Mouse (Mus musculus) MEL (cell line): ENCODE measurements around the gene Exph5. TPM values are rescaled to one million over a fixed set of nuclear protein-coding genes. Genes with fewer than 3 reads are reported as not detected.

ENCODE experiments used
- DNase-seq: peaks from one replicate; pipeline ENCODE4 v3.0.0; 2011; ENCODE audit warnings: low read depth, low spot score
- H3K27ac ChIP-seq: 2 replicates; pipeline ENCODE4 v1.5.1; 2012; ENCODE audit warnings: low read depth, mild to moderate bottlenecking, control low read depth, low read length, moderate library complexity; ENCODE audit not compliant: control insufficient read depth
- H3K27me3 ChIP-seq, 2 experiments: fragments of 150-350 bp in 1 of 2; sonication (generic) in 1 of 2; 2 replicates each; pipeline ENCODE4 v1.6.1; 2012; ENCODE audit warnings: low read length in 2 of 2, mild to moderate bottlenecking in 2 of 2, improper control_type of control experiment in 1 of 2, moderate library complexity in 1 of 2; ENCODE audit not compliant: insufficient read depth in 2 of 2, control insufficient read depth in 1 of 2
- H3K36me3 ChIP-seq, 2 experiments: 2 replicates each; pipeline ENCODE4 v1.6.1; 2012 to 2014; ENCODE audit warnings: low read length in 2 of 2, improper control_type of control experiment in 1 of 2, inconsistent platforms in 1 of 2, mild to moderate bottlenecking in 1 of 2; ENCODE audit not compliant: insufficient read depth in 2 of 2, control insufficient read depth in 1 of 2
- H3K4me1 ChIP-seq, 2 experiments: fragments of 150-350 bp in 1 of 2; sonication (generic) in 1 of 2; 2 replicates each; pipeline ENCODE4 v1.6.1; 2012; ENCODE audit warnings: low read length in 2 of 2, improper control_type of control experiment in 1 of 2, mild to moderate bottlenecking in 1 of 2; ENCODE audit not compliant: insufficient read depth in 2 of 2, control insufficient read depth in 1 of 2
- H3K4me3 ChIP-seq, 2 experiments: fragments of 150-350 bp in 1 of 2; sonication (generic) in 1 of 2; 2 replicates each; pipeline ENCODE4 v1.5.1; 2012; ENCODE audit warnings: low read depth in 2 of 2, low read length in 2 of 2, mild to moderate bottlenecking in 2 of 2, moderate library complexity in 2 of 2, control low read depth in 1 of 2, improper control_type of control experiment in 1 of 2; ENCODE audit not compliant: control insufficient read depth in 1 of 2, insufficient read depth in 1 of 2
- H3K79me2 ChIP-seq: 2 replicates; pipeline ENCODE4 v1.6.1; 2012; ENCODE audit warnings: mild to moderate bottlenecking, low read length, moderate library complexity; ENCODE audit not compliant: control insufficient read depth, poor library complexity, insufficient read depth
- H3K9ac ChIP-seq: 2 replicates; pipeline ENCODE4 v1.6.1; 2012; ENCODE audit warnings: low read depth, mild to moderate bottlenecking, control low read depth, low read length, moderate library complexity; ENCODE audit not compliant: control insufficient read depth, poor library complexity, severe bottlenecking
- H3K9me3 ChIP-seq: fragments of 150-350 bp; sonication (generic); replicated peaks from 2 replicates; pipeline ENCODE4 v1.6.1; 2012; ENCODE audit warnings: mild to moderate bottlenecking, low read length, improper control_type of control experiment, moderate library complexity; ENCODE audit not compliant: insufficient read depth
- CHD1 ChIP-seq: IDR thresholded peaks from 2 replicates; pipeline ENCODE4 v1.6.1; 2012; ENCODE audit warnings: low read depth, mild to moderate bottlenecking, inconsistent platforms, low read length, improper control_type of control experiment
- CHD2 ChIP-seq: IDR thresholded peaks from 2 replicates; pipeline ENCODE4 v1.6.1; 2011; ENCODE audit warnings: low read length, improper control_type of control experiment
- E2F4 ChIP-seq: IDR thresholded peaks from 2 replicates; pipeline ENCODE4 v1.6.1; 2011; ENCODE audit warnings: low read depth, low read length, improper control_type of control experiment, borderline replicate concordance
- EP300 ChIP-seq, 2 experiments: IDR thresholded peaks; 2 replicates each; pipeline ENCODE4 v1.6.1; 2011; ENCODE audit warnings: improper control_type of control experiment in 2 of 2, low read length in 2 of 2, low read depth in 1 of 2, mild to moderate bottlenecking in 1 of 2
- ETS1 ChIP-seq: IDR thresholded peaks from 2 replicates; pipeline ENCODE4 v1.6.1; 2012; ENCODE audit warnings: low read depth, mild to moderate bottlenecking, inconsistent platforms, low read length, improper control_type of control experiment, moderate library complexity
- JUND ChIP-seq: IDR thresholded peaks from 2 replicates; pipeline ENCODE4 v1.6.1; 2011; ENCODE audit warnings: low read depth, mild to moderate bottlenecking, improper control_type of control experiment, low read length
- KAT2A ChIP-seq: conservative IDR thresholded peaks from 2 replicates; pipeline ENCODE4 v1.6.1; 2012; ENCODE audit warnings: low read depth, low read length, improper control_type of control experiment, inconsistent platforms
- MAFK ChIP-seq: IDR thresholded peaks from 2 replicates; pipeline ENCODE4 v1.6.1; 2011; ENCODE audit warnings: low read depth, mild to moderate bottlenecking, low read length, improper control_type of control experiment, borderline replicate concordance
- MAZ ChIP-seq: IDR thresholded peaks from 2 replicates; pipeline ENCODE4 v1.6.1; 2012; ENCODE audit warnings: low read depth, mild to moderate bottlenecking, inconsistent platforms, low read length, improper control_type of control experiment
- MYB ChIP-seq: IDR thresholded peaks from 2 replicates; pipeline ENCODE4 v1.6.1; 2011; ENCODE audit warnings: mild to moderate bottlenecking, low read depth, low read length, improper control_type of control experiment
- MYC ChIP-seq: IDR thresholded peaks from 2 replicates; pipeline ENCODE4 v1.6.1; 2011; ENCODE audit warnings: low read depth, mild to moderate bottlenecking, low read length, improper control_type of control experiment, moderate library complexity
- NRF1 ChIP-seq: IDR thresholded peaks from 2 replicates; pipeline ENCODE4 v1.6.1; 2014; ENCODE audit warnings: low read depth, mild to moderate bottlenecking, inconsistent platforms, low read length, improper control_type of control experiment, moderate library complexity; ENCODE audit not compliant: poor library complexity, insufficient read depth, severe bottlenecking
- POLR2A ChIP-seq, 2 experiments: IDR thresholded peaks; 2 replicates each; pipeline ENCODE4 v1.6.1; 2011 to 2012; ENCODE audit warnings: low read length in 2 of 2, mild to moderate bottlenecking in 2 of 2, control low read depth in 1 of 2, improper control_type of control experiment in 1 of 2, low read depth in 1 of 2, moderate library complexity in 1 of 2; ENCODE audit not compliant: control insufficient read depth in 1 of 2, insufficient read depth in 1 of 2, poor library complexity in 1 of 2
- POLR2AphosphoS2 ChIP-seq: IDR thresholded peaks from 2 replicates; pipeline ENCODE4 v1.6.1; 2011; ENCODE audit warnings: low read length, improper control_type of control experiment
- RAD21 ChIP-seq: IDR thresholded peaks from 2 replicates; pipeline ENCODE4 v1.6.1; 2011; ENCODE audit warnings: mild to moderate bottlenecking, low read depth, low read length, improper control_type of control experiment
- TBP ChIP-seq: IDR thresholded peaks from 2 replicates; pipeline ENCODE4 v1.8.0; 2011; ENCODE audit warnings: low read depth, low read length, improper control_type of control experiment
- USF1 ChIP-seq: IDR thresholded peaks from 2 replicates; pipeline ENCODE4 v1.6.1; 2014; ENCODE audit warnings: low read depth, mild to moderate bottlenecking, inconsistent platforms, low read length, improper control_type of control experiment, moderate library complexity
- USF2 ChIP-seq, 2 experiments: IDR thresholded peaks; 2 replicates each; pipeline ENCODE4 v1.6.1; 2011 to 2012; ENCODE audit warnings: improper control_type of control experiment in 2 of 2, low read length in 2 of 2, borderline replicate concordance in 1 of 2, inconsistent platforms in 1 of 2, low read depth in 1 of 2, mild to moderate bottlenecking in 1 of 2; ENCODE audit not compliant: insufficient read depth in 1 of 2
- ZKSCAN1 ChIP-seq: IDR thresholded peaks from 2 replicates; pipeline ENCODE4 v1.6.1; 2012; ENCODE audit warnings: low read depth, mild to moderate bottlenecking, inconsistent platforms, low read length, improper control_type of control experiment, moderate library complexity
- polyA plus RNA-seq, 2 experiments: library from polyadenylated mRNA; stranded (reverse) in 1 of 2; unstranded in 1 of 2; fragments of >175 nt in 1 of 2; fragments of >200 nt in 1 of 2; gene quantifications; 2 replicates each; pipeline versions ENCODE4 v1.2.1 to v1.2.4; 2012; ENCODE audit warnings: low replicate concordance in 2 of 2, low read depth in 1 of 2; ENCODE audit not compliant: insufficient read length in 2 of 2, insufficient read depth in 1 of 2, missing spikeins in 1 of 2
- total RNA-seq: library from RNA; depleted of rRNA; stranded (reverse); fragments of 300-350 nt; gene quantifications from 2 replicates; pipeline ENCODE4 v1.2.3, GENCODE M21; 2012

The Exph5 gene
- total and polyA plus RNA-seq, 3 experiments = not detected

GRCm38 (mm10) chr9:53272714-53273113 lies 28.8 kb upstream of the Exph5 start:
- Histone ChIP-seq H3K36me3 (no peaks in the 10 kb centered on the region), H3K4me3 (no peak overlapping the region), H3K27ac (no peak overlapping the region), H3K9me3 (no peaks in the 10 kb centered on the region), H3K4me1 (no peaks in the 10 kb centered on the region), H3K9ac (no peak overlapping the region), H3K27me3 (peaks cover 2% of the 10 kb centered on the region in 2 experiments; a peak in 2 of 4 replicates), H3K79me2 (no peaks in the 10 kb centered on the region)
- TF ChIP-seq EP300 (IDR thresholded peaks at IDR 0.05; ENCODE audit: low read depth in 1 of 2, low read length in 2 of 2) (no peak), MYB (no peak), ZKSCAN1 (no peak), CHD1 (no peak), E2F4 (no peak), TBP (no peak), MAFK (no peak), POLR2A (IDR thresholded peaks at IDR 0.05; ENCODE audit: control insufficient read depth in 1 of 2, insufficient read depth in 1 of 2, low read depth in 1 of 2, low read length in 2 of 2, poor library complexity in 1 of 2) (no peak), USF2 (IDR thresholded peaks at IDR 0.05; ENCODE audit: borderline replicate concordance in 1 of 2, insufficient read depth in 1 of 2, low read depth in 1 of 2, low read length in 2 of 2) (no peak), CHD2 (no peak), MYC (no peak)
- no peak for DNase-seq

GRCm38 (mm10) chr9:53276381-53276780 lies 25.1 kb upstream of the Exph5 start:
- no peaks in the 10 kb centered on the region for H3K36me3 ChIP-seq
- TF ChIP-seq TBP = no peak
- TF ChIP-seq KAT2A = no peak
- TF ChIP-seq MAZ = no peak
- no peak for TF ChIP-seq ETS1
- no peak for TF ChIP-seq POLR2AphosphoS2
- no peak for TF ChIP-seq JUND
- no peak for TF ChIP-seq USF1
- TF ChIP-seq RAD21 = no peak
- TF ChIP-seq NRF1 = no peak
- no peak for TF ChIP-seq E2F4
- DNase-seq = no peak

More at GRCm38 (mm10) chr9:53276381-53276780, 25.1 kb upstream of the Exph5 start:
- no peaks in the 10 kb centered on the region for H3K4me1 ChIP-seq
- H3K27me3 ChIP-seq = peaks cover 2 to 10% of the 10 kb centered on the region in 2 experiments; a peak in 3 of 4 replicates
- no peak overlapping the region for H3K9ac ChIP-seq
- no peaks in the 10 kb centered on the region for H3K9me3 ChIP-seq
- no peak overlapping the region for H3K4me3 ChIP-seq
- no peak overlapping the region for H3K27ac ChIP-seq
- no peaks in the 10 kb centered on the region for H3K79me2 ChIP-seq
